Mouse (Mus musculus): ENCODE results near the gene Plppr1. TPM values are rescaled to one million over a fixed set of nuclear protein-coding genes. Genes with fewer than 3 reads are reported as not detected.

Plppr1 gene
- polyA plus RNA-seq, 1 experiment = not detected

DNA sequence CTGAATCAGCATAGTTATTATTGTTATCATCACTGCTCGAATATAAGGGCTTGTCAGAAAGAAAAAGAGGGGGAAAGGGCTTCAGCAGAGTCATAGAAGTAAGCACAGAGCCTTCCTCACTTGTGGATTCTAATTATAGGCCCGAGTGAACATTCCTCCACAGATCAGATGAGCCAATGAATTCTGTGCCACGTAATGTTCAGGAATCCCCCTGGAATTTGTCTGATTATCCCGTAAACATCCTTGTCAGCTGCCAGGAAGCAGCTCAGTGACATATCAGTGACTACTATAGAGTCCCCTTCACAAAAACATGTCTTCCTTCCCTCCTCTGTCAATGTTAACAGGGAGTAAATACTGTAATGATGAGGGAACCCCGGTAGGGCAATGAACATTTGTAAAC, 50.9 kb downstream of the Plppr1 start:
- no peak for DNase-seq (ENCODE audit: low spot score)

DNA sequence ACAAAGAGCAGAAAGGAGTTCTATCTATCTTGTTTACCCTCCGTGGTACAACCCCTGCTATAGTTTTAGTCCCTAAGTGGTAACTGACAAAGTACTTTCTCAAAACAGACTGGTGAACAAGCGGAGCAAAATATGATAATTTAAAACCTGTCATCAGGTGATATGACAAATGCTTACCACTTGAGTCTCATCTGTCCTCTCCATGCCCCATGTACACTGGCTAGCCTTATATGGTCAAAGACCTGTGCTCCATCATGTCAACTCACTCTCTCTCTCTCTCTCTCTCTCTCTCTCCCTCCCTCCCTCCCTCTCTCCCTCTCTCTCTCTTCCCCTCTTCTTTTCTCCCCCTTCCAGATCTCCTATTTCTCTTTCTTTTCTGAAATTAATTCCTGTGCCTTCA, 59.8 kb downstream of the Plppr1 start:
- no peak for DNase-seq (ENCODE audit: low spot score)

DNA sequence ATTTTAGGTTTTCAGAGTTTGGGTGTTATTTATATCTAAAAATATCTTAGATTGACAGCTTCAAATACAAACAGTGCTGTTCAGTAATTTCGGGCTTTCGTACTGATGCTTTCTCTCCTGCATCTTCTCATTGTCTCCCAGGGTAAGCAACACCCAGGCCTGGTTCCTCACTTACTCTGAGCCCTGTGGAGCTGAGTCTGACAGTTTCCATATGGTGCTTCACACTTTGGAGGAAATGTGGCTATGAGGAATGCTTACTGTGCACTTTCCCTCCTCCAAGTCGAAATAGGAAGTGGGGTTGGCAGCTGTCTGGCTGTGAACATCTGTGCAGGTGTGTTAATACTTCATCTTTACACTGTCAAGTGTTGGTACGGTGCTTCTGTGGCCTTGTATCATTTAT, 85.7 kb downstream of the Plppr1 start:
- DNase-seq (ENCODE audit: low spot score) = no peak

DNA sequence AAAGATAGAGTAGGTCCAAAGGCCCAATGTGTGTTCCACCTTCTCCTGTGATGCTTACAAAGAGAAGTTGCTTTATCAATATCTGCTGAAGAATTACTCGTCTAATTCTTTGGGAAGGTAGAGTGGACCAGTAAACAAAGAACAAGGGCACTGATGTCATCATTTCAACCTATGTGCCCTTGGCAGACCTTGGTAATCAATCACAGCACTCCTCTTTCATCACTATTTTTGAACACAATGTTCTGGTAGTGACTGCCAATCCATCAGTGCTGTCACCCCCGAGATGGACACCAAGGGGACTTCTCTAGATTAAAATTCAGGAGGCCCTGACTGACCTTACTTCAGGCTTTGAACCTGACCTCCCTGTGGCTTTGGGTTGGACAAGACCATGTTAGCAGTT, 89.7 kb downstream of the Plppr1 start:
- no peak for DNase-seq (ENCODE audit: low spot score)

DNA sequence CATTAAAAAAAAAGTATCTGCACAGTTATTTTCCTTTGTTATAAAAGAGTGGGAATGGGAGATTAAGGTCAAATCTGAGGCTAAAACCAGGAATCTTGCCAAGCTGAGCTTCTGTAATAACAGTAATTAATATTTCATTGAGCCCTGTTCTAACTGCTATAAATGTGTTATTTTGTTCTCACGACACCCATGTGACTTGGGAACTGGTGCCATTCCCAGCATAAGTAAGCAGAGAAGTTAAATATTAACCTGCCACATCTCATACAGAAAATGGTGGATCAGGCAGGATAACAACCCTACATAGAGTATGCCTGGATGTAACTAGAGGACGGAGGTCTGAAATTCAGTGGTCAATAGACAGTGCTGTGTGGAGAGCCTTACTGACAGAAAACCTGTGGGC, 90.2 kb downstream of the Plppr1 start:
- no peak for DNase-seq (ENCODE audit: low spot score)

DNA sequence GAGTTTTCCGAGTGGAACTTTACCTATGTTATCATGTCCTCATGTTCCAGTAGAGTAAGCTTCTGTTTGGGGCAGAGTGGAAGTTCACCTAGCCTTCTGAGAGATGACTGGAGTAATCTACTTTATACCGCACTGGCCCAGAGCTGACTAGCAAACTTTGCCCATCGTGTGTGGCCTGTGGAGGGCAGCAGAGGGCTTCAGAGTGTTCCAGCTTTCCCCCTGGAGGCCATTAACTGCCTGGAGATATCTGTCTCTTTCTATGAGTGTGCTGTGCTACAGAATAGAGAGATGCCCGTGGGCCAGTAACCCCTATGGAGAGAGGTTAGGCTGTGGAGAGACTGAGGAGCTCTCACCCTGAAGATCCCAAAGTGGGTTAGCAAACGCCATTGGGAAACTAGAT, 94.8 kb downstream of the Plppr1 start:
- peak; percentile 26 for DNase-seq (ENCODE audit: low spot score)

DNA sequence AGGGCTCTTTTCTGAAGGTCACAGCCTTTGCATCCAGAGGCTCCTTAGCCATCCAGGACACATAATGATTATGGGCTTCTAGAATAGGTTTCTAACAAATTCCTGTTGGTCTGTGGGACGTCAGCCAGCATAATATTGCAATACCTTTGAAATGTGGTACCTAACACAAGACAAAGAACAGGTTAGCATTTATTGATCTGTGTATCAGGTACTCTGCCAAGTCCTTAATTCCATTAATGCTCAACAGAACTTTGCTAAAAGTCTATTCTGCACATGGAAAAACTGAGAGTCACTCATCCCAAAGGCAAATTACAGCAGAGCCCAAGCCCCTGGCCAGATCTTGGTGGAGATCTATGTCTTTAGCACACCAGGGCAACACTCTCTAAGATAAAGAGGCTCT, 97.7 kb downstream of the Plppr1 start:
- DNase-seq (ENCODE audit: low spot score) = no peak

DNA sequence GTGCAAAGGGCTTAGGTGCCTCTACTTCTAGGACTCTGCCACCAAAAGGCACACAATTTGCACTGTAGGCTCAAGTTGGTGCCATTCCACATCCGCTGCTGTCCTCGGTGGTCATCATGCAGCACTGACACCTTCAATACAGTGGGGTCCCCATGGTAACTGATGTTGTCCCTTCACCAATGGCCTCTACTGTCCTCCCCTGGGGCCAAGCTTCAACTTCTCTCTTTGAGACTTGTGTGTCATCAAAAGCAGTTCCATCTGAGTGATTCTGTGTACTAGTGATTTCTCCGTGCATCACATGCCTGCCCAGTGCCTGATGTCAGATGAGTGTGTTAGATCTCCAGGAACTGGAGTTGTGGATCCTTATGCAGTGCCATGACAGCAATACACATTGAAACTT, 104.2 kb downstream of the Plppr1 start:
- DNase-seq (ENCODE audit: low spot score) = no peak

DNA sequence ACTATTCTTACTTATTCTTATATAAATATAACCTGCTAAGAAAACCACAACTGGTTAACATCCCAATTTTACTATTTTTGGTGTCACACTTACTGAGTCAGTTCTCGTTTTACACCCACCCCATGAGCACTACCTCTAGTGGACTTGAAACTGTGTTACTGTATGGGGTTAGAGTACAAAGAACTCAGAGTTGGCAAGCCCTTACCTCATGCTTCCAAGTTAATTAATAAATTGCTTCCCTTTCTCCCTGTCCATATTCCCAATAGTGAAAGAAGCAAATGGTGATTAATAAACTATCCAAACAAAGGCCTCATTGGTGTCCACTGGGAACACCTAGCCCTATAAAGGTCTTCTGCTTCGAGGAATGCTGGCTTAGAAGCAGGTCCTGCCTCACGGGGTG, 107.3 kb downstream of the Plppr1 start:
- DNase-seq (ENCODE audit: low spot score) = no peak

DNA sequence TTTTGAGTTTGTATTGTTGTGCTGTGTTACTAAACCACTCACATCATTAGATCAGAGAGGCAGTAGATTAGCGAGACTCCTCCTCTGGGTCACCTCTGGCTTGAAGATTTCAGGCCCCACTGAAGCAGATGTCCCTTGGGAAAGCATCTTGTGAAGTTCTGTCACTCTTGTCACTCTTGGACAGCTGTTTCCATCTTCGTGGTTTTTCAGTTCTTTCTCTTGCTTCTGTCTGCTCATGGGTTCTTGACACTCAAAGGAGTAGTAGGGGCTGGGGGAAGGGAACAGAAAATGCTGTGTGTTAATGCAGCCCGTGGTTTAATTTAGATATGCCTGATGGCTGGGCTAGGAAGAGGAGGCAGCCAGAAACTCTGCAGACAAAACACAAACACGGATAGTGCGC, 108.0 kb downstream of the Plppr1 start:
- no peak for DNase-seq (ENCODE audit: low spot score)

DNA sequence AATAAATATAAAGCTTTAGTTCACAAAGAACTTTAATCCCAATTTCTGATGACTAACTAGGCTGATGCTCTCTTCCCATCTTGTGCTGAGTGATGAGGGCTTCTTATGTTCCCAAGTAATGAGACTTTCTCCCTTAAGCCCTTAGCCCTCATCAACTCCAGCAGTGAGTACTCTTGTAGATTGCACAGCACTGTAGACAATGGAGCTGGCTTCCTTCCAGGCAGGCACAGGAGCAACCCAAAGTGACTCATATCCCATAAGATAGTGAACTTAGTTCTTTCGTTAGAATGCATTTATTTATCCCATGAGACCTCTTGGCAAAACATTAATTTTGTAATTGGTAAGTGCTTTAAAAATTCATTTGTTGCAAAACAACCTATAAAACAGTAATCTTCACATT, 110.4 kb downstream of the Plppr1 start:
- DNase-seq (ENCODE audit: low spot score) = no peak

DNA sequence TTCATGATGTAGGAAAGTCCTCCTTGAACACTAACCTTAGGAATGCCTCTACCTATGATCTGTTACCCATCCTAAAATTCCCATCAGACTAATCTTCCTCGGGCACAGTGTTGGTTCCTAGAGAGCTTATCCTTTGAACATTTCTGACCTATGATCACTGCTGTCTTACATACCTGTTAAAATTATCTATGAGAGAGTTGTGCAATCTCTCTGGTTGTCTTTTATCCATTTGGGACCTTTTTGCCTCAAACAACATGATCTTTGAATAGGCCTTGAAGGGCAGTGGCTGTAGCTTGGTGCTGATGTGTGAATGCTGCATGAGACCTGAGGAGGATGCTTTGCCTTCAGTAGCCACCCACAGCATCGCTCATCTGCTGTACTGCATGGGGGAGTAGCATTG, 119.0 kb downstream of the Plppr1 start:
- no peak for DNase-seq (ENCODE audit: low spot score)

DNA sequence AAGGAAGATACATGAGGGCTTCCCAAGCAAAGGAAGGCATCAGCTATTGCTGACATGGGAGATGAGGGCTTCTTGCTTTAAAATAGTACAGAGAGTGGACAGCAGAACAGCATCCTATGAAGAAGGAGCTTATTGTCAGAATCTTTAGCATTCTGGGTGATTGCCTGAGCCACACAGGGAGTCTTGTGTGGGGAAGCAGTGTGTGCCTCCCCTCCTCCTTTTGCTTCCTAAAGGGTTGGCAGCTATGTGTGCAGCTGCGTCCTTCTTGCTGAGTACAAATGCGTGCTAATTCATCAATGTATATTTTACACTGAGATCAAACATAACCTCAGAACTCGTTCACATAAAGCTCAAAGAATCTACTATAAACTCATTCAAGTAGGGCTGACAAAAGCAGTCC, 119.8 kb downstream of the Plppr1 start:
- no peak for DNase-seq (ENCODE audit: low spot score)

DNA sequence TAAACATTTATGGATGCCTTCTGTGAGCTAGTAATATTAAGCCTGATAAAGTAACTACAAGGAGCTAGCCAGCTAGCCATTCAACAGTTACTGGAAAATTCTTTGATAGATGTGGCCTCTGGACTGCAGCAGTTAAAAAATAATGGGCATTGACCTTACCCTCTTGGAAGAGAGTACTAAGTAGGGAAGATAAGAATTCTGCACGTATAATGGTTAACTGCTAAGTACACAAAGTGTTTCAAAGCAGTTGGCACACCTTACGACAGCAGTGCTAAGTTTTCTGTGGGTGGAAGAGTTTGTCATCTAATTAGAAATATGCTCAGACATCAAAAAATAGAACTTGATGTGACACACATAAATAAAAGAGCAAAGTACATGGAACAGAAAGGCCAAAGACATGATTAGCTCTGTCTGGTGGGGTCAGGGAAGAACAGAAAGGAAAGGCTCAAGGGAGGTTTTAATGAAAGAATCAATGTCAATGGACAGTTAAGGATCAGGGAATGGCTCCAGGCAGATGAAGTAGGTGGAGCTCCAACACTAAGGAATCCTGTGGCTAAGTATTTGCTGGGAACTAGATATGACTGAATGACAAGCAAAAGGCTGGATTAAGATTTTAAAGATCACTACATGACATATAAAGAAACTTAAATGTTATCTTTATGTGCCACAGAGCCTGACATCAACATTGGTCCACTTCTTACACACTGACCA, 120.6 kb downstream of the Plppr1 start:
- DNase-seq (ENCODE audit: low spot score) = no peak

DNA sequence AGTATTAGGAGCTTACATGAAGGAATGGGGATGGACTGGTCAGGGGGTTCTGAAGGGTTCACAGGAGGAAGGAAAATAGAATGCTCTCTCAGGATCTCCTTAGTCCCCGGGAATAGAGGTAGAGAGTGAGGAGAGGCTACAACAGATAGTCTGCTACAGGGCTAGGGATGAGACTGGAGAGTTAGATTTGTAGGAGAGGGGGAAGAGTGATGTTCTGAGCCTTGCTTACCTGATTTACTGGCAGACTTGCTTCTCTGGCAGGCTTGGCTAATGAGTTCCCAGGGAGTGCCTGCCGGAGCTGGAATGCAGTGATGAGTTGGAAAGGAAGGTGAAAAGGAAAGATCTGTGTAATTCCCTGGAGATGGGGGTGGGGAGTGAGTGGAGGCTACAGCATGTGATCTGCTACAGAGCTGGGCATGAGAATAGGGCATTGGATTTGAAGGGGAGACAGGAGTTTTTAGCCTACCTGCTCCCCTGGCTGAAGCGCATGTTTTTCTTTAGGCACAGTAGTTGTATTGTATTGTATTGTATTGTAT, 131.0 kb downstream of the Plppr1 start:
- DNase-seq (ENCODE audit: low spot score) = no peak

DNA sequence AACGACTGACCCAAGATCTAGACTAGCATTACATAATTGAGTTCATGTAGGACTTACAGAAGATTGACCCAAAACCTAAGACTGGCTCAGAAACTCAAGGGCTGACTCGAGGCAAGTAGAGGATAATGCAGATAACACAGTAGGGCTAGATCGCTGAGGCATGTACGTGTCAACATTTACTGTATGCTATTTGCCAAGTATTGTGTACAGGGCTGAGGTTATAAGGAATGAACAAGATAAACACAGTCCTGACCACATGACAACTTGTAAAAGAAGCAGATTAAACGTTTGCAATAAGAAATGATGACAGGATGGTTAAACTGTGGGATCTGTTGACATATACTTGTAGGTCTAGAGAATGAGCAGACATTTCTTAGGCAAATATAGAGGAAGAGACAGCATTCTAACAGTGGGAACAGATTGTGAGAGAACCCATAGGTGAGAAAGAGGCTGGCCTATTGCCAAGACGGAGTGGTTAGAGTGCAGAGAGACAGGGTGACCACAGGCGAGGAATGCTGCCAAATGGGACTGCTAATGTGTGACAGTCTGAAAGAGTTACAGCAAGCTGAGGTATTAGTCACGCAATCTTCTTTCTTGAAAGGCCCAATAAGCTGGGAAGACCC, 138.2 kb downstream of the Plppr1 start:
- DNase-seq (ENCODE audit: low spot score) = no peak

DNA sequence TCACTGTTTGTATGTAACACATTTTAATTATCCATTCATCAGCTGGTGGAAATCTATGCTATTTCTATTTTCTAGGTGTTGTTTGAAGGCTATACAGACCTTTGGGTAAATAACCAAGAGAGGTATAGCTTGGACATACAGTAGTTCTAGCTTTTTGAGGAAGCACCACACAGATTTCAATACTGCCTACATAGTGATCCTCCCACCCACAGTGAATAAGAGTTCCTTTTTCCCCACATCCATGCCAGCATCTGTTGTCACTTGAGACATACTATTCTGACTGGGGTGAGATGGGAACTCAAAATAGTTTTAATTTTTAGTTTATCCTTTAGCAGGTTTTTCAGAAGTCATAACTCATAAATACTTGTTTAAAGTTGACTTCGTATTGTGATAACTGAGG, 151.4 kb downstream of the Plppr1 start:
- no peak for DNase-seq (ENCODE audit: low spot score)

DNA sequence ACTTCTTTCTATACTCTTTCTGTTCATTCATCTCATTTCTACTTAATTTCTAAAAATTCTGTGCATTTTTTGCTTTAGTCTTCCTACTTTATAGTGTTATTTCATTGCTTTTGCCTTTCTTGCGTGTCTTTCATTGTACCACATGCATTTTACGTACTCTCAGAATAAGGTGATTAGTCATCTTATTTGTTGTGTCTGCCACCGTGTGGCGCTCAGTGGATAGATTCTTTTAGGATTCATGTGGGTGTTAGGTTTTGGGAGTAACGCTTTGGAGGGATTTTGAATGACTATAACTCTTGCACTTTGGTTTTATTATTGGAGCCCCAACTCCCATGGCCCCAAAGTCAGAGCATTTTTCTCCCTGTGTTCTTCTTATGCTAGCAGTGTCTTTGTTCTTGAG, 152.5 kb downstream of the Plppr1 start:
- DNase-seq (ENCODE audit: low spot score) = no peak

DNA sequence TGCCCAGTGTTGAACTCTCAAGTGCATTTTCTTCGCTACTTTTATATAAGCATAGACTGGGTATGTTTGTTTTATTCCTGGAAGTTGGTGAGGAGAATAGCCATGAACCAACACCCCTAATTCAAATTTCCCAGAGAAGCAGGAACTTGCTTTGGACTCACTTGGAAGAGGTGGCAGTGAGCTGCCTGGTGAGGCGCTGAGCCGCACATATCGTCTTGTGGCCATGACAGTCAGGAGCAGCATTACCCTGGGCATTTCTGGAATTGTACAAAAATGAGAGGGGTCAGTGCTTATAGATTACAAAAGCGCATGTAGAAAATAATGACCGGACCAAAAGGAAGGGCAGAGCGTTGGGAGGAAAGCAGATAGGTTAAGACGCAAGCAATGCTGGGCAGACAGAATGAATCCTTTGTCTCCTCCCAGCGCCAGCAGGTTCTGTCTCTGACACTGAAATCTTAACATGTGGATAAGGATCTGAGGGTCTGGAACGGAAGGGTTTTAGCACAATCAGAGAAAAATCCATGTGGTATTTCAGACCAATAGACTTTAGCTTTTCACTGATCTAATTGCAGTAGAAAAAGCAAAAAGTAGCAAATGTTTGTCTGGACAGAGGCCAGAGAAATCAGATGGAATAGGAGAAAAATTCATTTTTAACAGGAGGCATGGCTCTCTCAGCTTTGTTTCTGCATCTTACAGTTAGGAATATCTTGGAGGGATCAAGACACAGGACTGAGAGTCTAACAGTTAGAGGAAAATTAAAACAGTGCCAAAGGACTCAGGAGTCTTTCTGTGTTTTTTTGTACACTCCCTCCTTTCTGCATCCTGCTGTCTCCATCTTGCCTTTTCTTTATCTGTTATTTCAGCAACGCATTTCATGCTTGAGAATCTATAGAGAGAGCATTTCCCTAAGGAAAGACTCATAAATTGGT, 153.8 kb downstream of the Plppr1 start:
- DNase-seq (ENCODE audit: low spot score) = no peak

DNA sequence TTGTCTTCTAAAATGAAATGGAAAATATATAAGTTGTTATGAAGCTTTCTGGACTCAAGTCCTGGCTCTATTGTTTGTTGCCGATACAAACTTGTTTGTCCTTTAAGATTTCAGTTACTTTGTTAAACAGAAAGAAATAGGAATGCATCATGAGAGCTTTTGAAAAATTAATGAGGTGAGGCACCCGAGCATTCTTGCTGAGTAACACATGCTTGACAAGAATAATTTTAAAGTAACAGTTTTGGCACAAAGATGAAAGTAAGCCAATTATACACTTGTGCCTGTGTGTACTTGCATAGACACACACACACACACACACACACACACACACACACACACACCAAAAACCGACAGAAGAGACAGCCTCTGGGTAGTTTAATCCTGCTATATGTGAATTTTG, 155.3 kb downstream of the Plppr1 start:
- DNase-seq (ENCODE audit: low spot score) = no peak

DNA sequence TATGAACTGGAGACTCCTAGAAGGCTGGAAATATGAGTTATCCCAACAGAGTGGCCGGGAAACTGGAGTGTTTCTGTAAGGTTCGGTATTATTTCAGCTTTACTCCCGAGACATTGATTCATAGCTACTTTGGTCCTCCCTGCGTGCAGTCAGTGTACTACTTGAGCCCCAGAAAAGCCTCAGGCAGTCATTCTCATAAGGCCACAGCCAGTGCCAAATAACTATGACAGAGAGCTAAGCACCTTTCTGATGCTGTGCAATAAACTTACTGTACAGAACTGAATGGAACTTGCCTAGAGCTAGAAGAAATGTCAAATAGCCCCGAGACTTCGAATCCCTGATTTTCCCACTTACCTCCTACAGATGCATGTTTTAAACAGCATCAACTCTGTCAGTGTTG, 164.4 kb downstream of the Plppr1 start:
- no peak for DNase-seq (ENCODE audit: low spot score)

DNA sequence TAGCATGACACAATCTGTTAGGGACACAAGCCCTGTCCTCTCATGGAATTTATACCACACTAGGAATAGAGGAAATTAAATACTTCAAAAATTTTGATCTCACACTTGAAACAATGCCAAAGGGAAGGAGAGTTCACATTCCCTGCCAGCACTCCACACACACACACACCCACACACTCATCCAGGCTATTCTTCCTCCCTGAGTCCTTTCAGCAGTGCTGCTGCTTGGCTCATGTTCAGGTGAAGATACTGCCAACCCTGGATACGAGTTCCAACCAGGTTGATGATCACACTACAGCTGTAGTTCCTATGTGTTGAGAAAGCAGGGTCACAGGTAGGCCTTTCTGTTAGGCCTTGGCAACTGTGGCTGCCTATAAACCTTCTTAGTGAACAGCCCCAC, 165.9 kb downstream of the Plppr1 start:
- DNase-seq (ENCODE audit: low spot score) = no peak
